Mouse (Mus musculus) hindbrain, embryonic 12.5 days (tissue): ENCODE measurements around the gene Gm1979. TPM values are rescaled to one million over a fixed set of nuclear protein-coding genes. Genes with fewer than 3 reads are reported as not detected.

Experiments
- polyA plus RNA-seq: library from polyadenylated mRNA; unstranded; fragments of >200 nt; fragmentation: Nextera tagmentation; extraction: Ambion mirVana; gene quantifications from 2 replicates; pipeline ENCODE4 v1.2.1, GENCODE M21; 2016

The Gm1979 gene
- polyA plus RNA-seq, 1 experiment from 2014 or later, result not detected

Other genes with a start within 250 kb of the Gm1979 start
- 9.4 and 10.0 TPM in 2 replicates for gene Actr3b, start 244.8 kb downstream of the Gm1979 start, polyA plus RNA-seq
- not detected in 2 replicates for gene Gm21663, start 62.4 kb downstream of the Gm1979 start, polyA plus RNA-seq
- gene Gm21671, start 50.4 kb downstream of the Gm1979 start, polyA plus RNA-seq, result not detected in 2 replicates
- gene Gm21680, start 32.1 kb downstream of the Gm1979 start, polyA plus RNA-seq, result 0.08 TPM in 1 of 2 replicates, not detected in the other
- gene Gm21698, start 16.1 kb downstream of the Gm1979 start, polyA plus RNA-seq, result 0.20 TPM in 1 of 2 replicates, not detected in the other
- not detected in 2 replicates for gene Gm5862, start 18.1 kb upstream of the Gm1979 start, polyA plus RNA-seq
- gene Speer4a, start 34.8 kb upstream of the Gm1979 start, polyA plus RNA-seq, result not detected in 2 replicates
- not detected in 2 replicates for gene Gm7347, start 53.8 kb upstream of the Gm1979 start, polyA plus RNA-seq
- not detected in 2 replicates for gene Gm10471, start 84.5 kb upstream of the Gm1979 start, polyA plus RNA-seq
- not detected in 2 replicates for gene 5031410I06Rik, start 100.6 kb upstream of the Gm1979 start, polyA plus RNA-seq
- gene Gm10220, start 116.6 kb upstream of the Gm1979 start, polyA plus RNA-seq, result not detected in 2 replicates